Mouse (Mus musculus): ENCODE data around the gene Pax2.

Gene Pax2

GRCm38 (mm10) chr19:44784391-44784790 lies 28.5 kb downstream of the Pax2 start:
- DNase-seq (ENCODE audit: low spot score) = no peak

- no peak for DNase-seq (ENCODE audit: low spot score)
Observed at GRCm38 (mm10) chr19:44788488-44788887, 32.6 kb downstream of the Pax2 start.

- no peak for DNase-seq (ENCODE audit: low spot score)
Observed at GRCm38 (mm10) chr19:44791981-44792380, 36.1 kb downstream of the Pax2 start.

GRCm38 (mm10) chr19:44797110-44798060 lies 41.5 kb downstream of the Pax2 start:
- DNase-seq (ENCODE audit: low spot score) = no peak

- no peak for DNase-seq (ENCODE audit: low spot score)
Observed at GRCm38 (mm10) chr19:44798731-44799130, 42.9 kb downstream of the Pax2 start.

- DNase-seq (ENCODE audit: low spot score) = no peak
Observed at GRCm38 (mm10) chr19:44799156-44799555, 43.3 kb downstream of the Pax2 start.

GRCm38 (mm10) chr19:44800327-44800726 lies 44.5 kb downstream of the Pax2 start:
- DNase-seq (ENCODE audit: low spot score) = no peak

GRCm38 (mm10) chr19:44808734-44809133 lies 52.9 kb downstream of the Pax2 start:
- no peak for DNase-seq (ENCODE audit: low spot score)

- no peak for DNase-seq (ENCODE audit: low spot score)
Observed at GRCm38 (mm10) chr19:44812666-44813429, 57.0 kb downstream of the Pax2 start.

- DNase-seq (ENCODE audit: low spot score) = no peak
Observed at GRCm38 (mm10) chr19:44815111-44815510, 59.3 kb downstream of the Pax2 start.

GRCm38 (mm10) chr19:44817403-44818128 lies 61.7 kb downstream of the Pax2 start:
- DNase-seq (ENCODE audit: low spot score) = no peak

GRCm38 (mm10) chr19:44818676-44819075 lies 62.8 kb downstream of the Pax2 start:
- no peak for DNase-seq (ENCODE audit: low spot score)

GRCm38 (mm10) chr19:44821581-44821980 lies 65.7 kb downstream of the Pax2 start:
- peak; percentile 11 for DNase-seq (ENCODE audit: low spot score)

GRCm38 (mm10) chr19:44822295-44822694 lies 66.5 kb downstream of the Pax2 start:
- DNase-seq (ENCODE audit: low spot score) = no peak

- DNase-seq (ENCODE audit: low spot score) = no peak
Observed at GRCm38 (mm10) chr19:44823657-44824056, 67.8 kb downstream of the Pax2 start.

GRCm38 (mm10) chr19:44825216-44825768 lies 69.4 kb downstream of the Pax2 start:
- DNase-seq (ENCODE audit: low spot score) = no peak

- no peak for DNase-seq (ENCODE audit: low spot score)
Observed at GRCm38 (mm10) chr19:44825819-44826218, 70.0 kb downstream of the Pax2 start.

GRCm38 (mm10) chr19:44833391-44833790 lies 77.5 kb downstream of the Pax2 start:
- no peak for DNase-seq (ENCODE audit: low spot score)

- DNase-seq (ENCODE audit: low spot score) = no peak
Observed at GRCm38 (mm10) chr19:44834218-44835041, 78.6 kb downstream of the Pax2 start.

GRCm38 (mm10) chr19:44835042-44835930 lies 79.4 kb downstream of the Pax2 start:
- no peak for DNase-seq (ENCODE audit: low spot score)
